Mouse (Mus musculus) hindbrain, embryonic 14.5 days (tissue): ENCODE data around the gene Elmod3. TPM values are rescaled to one million over a fixed set of nuclear protein-coding genes. Genes with fewer than 3 reads are reported as not detected.

Source experiments
- ATAC-seq: fragments of 200-750 bp; cut with Nextera tagmentation; 2 replicates; pipeline ENCODE4 v1.8.0; 2017; ENCODE audit warnings: moderate number of reproducible peaks, mild to moderate bottlenecking, moderate TSS enrichment, moderate library complexity; ENCODE audit not compliant: low FRiP score
- DNase-seq: peaks from one replicate; pipeline ENCODE4 v3.0.0-alpha.2; 2015; ENCODE audit warnings: low spot score
- H3K27ac ChIP-seq: fragments of 300-500 bp; sonication (generic); 2 replicates; pipeline ENCODE4 v1.5.1; 2014; ENCODE audit warnings: mild to moderate bottlenecking, moderate library complexity
- H3K27me3 ChIP-seq: fragments of 300-500 bp; sonication (generic); 2 replicates; pipeline ENCODE4 v1.6.1; 2014; ENCODE audit warnings: mild to moderate bottlenecking, low read length, mixed read lengths; ENCODE audit not compliant: control insufficient read depth, insufficient read depth
- H3K36me3 ChIP-seq: fragments of 300-500 bp; sonication (generic); replicated peaks from 2 replicates; pipeline ENCODE4 v1.6.1; 2014; ENCODE audit not compliant: control insufficient read depth, insufficient read depth
- H3K4me1 ChIP-seq: fragments of 300-500 bp; sonication (generic); replicated peaks from 2 replicates; pipeline ENCODE4 v1.6.1; 2014; ENCODE audit warnings: antibody characterized with exemption, low read length, mixed read lengths; ENCODE audit not compliant: control insufficient read depth, insufficient read depth
- H3K4me2 ChIP-seq: fragments of 300-500 bp; sonication (generic); replicated peaks from 2 replicates; pipeline ENCODE4 v1.6.1; 2014; ENCODE audit warnings: mild to moderate bottlenecking, moderate library complexity
- H3K4me3 ChIP-seq: fragments of 300-500 bp; sonication (generic); replicated peaks from 2 replicates; pipeline ENCODE4 v1.5.1; 2014; ENCODE audit warnings: mild to moderate bottlenecking, low read length
- H3K9ac ChIP-seq: fragments of 300-500 bp; sonication (generic); 2 replicates; pipeline ENCODE4 v1.6.1; 2014
- H3K9me3 ChIP-seq: fragments of 300-500 bp; sonication (generic); 2 replicates; pipeline ENCODE4 v1.6.1; 2016; ENCODE audit warnings: low read length; ENCODE audit not compliant: control insufficient read depth
- WGBS: fragments of 180-500 bp; shearing (Covaris S2); extraction: QIAGEN DNeasy Blood & Tissue Kit; methylation state at CpG from one replicate; pipeline ENCODE4 v1.1.7; 2014; 5-methylcytosine and 5-hydroxymethylcytosine counted together
- polyA plus RNA-seq: library from polyadenylated mRNA; unstranded; fragments of >200 nt; fragmentation: Nextera tagmentation; extraction: Ambion mirVana; gene quantifications from 2 replicates; pipeline ENCODE4 v1.2.1, GENCODE M21; 2014

Gene Elmod3
- polyA plus RNA-seq, 1 experiment from 2014 or later, result 16.8 TPM

DNA sequence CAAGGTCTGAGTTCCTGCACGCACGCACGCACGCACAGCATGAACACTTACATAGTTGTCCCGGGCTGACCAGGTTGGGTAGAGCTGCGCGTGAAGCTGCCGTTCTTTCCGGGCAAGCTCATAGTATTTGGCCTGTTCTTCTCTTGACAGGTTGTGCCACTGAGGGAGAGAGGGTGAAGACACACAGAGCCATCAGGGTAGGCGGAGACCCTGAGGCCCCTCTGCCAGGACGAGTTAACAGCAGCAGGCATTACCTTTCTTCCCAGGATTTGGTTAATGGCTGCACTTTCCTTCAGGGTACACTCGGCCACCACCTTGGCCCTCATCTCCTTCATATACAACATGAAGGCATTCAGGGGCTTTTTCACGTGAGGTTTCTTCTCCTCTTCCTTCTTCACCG, 32.7 kb upstream of the Elmod3 start:
- Histone ChIP-seq H3K27me3 (no peaks in the 10 kb centered on the region), H3K4me3 (no peak overlapping the region), H3K36me3 (no peaks in the 10 kb centered on the region), H3K4me2 (no peak overlapping the region), H3K27ac (no peak overlapping the region), H3K9me3 (no peaks in the 10 kb centered on the region), H3K9ac (no peak overlapping the region), H3K4me1 (no peaks in the 10 kb centered on the region)
- 94% methylated on average over 14 of the region's 14 CpGs for WGBS
- ATAC-seq (no peak), DNase-seq (no peak)

DNA sequence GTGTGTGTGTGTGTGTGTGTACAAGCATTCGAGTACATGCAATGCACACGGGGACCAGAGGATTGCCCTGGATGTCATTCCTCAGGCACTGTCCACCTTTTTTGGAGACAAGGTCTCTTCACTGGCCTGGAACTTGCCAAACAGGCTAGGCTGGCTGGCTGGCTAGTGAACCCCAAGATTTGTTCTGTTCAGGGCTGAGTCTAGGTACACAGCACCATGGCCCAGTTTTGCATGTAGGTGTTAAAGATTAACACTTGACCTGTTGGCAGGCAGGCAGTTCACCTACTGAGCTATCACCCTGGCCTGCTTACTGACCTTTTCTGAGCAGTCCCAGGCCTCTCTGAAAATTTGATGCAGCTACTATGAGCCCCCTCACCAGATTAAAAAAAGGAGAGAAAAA, 32.2 kb upstream of the Elmod3 start:
- no peaks in the 10 kb centered on the region for H3K27me3 ChIP-seq
- no peak overlapping the region for H3K4me2 ChIP-seq
- no peaks in the 10 kb centered on the region for H3K9me3 ChIP-seq
- 97% methylated on average over 2 of the region's 2 CpGs for WGBS
- H3K27ac ChIP-seq, result no peak overlapping the region
- DNase-seq (no peak), ATAC-seq (no peak)
- H3K36me3 ChIP-seq, result no peaks in the 10 kb centered on the region
- H3K4me3 ChIP-seq, result no peak overlapping the region
- no peak overlapping the region for H3K9ac ChIP-seq
- H3K4me1 ChIP-seq, result no peaks in the 10 kb centered on the region

DNA sequence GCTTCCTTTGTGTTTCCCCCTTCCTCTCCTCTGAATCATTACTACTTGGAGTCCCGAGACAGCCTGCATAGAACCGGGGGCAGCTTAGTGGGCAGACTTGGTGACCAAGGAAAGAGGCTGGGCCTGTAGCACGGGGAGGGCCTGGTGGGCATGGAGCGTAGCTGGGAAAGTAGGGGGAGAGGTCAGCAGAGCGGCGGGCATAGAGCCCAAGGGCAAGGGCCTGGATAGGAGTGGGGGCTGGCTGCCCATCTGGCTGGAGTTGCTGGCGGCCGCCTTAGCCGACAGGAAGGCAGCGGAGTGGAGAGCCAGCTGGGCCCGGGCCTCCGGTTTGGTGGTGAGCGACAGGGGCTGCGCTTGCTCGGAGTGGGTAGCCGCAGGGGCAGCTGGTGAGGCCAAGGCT, 29.1 kb upstream of the Elmod3 start:
- H3K27ac ChIP-seq, result no peak overlapping the region
- WGBS, result 88% methylated on average over 16 of the region's 16 CpGs
- DNase-seq, result no peak

DNA sequence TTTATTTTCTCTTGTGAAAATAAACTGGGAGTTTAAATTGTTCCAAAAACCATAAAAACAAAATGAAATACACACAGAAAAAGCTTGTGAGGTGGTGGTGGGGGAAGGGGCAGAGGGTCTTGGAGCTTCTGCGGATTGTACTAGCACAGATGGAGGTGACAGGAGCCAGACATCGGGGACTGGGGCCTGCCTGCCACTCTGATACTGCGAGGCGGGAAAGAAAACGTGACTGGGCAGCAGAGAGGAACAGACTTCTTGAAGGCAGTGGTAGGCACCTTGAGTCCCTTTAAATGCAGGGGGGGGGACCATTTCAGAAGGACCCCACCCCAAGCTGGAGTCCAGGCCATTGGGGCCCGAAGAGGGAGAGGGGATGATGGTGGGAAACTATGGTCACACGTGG, 28.2 kb upstream of the Elmod3 start:
- WGBS, result 86% methylated on average over 7 of the region's 7 CpGs
- no peak for DNase-seq
- Histone ChIP-seq H3K27me3 (no peaks in the 10 kb centered on the region), H3K36me3 (no peaks in the 10 kb centered on the region), H3K27ac (no peak overlapping the region), H3K9ac (no peak overlapping the region), H3K9me3 (no peaks in the 10 kb centered on the region), H3K4me1 (no peaks in the 10 kb centered on the region), H3K4me3 (no peak overlapping the region), H3K4me2 (no peak overlapping the region)
- ATAC-seq, result no peak

More for the DNA sequence above, 29.1 kb upstream of the Elmod3 start:
- no peak for ATAC-seq
- H3K36me3 ChIP-seq, result no peaks in the 10 kb centered on the region
- H3K27me3 ChIP-seq, result no peaks in the 10 kb centered on the region
- no peaks in the 10 kb centered on the region for H3K4me1 ChIP-seq
- no peak overlapping the region for H3K4me2 ChIP-seq
- no peaks in the 10 kb centered on the region for H3K9me3 ChIP-seq
- H3K4me3 ChIP-seq, result no peak overlapping the region
- no peak overlapping the region for H3K9ac ChIP-seq

DNA sequence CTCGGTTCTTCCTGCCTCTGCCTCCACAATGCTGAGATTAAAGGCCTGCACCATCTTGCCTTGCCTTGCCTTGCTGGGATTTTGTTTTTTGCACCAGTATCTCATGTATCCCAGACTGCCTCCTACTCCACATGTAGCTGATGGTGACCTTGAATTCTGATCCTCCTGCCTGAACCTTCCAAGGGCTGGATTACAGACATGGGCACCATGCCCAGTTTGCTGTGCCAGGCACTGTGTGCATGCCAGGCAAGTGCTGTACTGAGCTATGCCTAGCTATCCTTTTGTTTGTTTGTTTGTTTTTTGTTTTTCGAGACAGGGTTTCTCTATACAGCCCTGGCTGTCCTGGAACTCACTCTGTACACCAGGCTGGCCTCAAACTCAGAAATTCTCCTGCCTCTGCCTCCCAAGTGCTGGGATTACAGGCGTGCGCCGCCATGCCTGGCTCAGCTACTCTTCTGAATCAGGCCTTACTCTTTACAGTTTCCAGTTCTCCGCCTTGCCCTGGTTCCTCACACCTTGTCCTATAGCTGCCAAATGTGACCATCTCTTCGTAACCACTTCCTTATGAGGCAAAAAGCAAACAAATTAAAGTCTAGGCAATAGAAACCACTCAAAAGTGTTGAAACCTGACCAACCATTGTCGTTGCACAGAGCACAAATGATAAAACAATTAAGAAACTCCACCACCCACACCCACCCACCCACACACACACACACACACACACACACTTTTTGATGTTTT, 25.6 kb upstream of the Elmod3 start:
- no peaks in the 10 kb centered on the region for H3K36me3 ChIP-seq
- no peaks in the 10 kb centered on the region for H3K27me3 ChIP-seq
- no peak overlapping the region for H3K4me2 ChIP-seq
- ATAC-seq (no peak), DNase-seq (no peak)
- 92% methylated on average over 8 of the region's 8 CpGs for WGBS
- H3K4me3 ChIP-seq, result no peak overlapping the region
- no peaks in the 10 kb centered on the region for H3K4me1 ChIP-seq
- no peak overlapping the region for H3K9ac ChIP-seq
- no peak overlapping the region for H3K27ac ChIP-seq
- H3K9me3 ChIP-seq, result no peaks in the 10 kb centered on the region

DNA sequence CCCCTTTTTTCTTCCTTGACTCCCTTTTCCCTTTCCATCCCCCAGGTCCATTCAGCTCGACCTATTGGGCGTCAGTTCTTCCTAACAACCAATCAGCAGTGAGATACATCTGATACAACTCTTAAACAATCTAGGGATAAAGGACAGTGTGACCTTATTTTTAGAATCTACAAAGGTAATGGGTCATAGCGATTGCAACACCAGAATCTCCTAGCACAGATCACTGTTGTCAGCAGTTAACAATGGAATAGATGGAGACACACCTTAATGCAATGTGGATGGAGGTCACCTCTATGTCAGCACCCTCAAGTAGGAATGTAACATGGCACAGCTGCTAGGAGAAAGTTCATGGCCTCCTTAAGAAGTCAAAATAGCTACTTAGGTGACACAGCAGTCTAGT, 24.7 kb upstream of the Elmod3 start:
- Histone ChIP-seq H3K36me3 (no peaks in the 10 kb centered on the region), H3K4me3 (no peak overlapping the region), H3K9me3 (no peaks in the 10 kb centered on the region), H3K27me3 (no peaks in the 10 kb centered on the region), H3K4me2 (no peak overlapping the region), H3K27ac (no peak overlapping the region), H3K9ac (no peak overlapping the region), H3K4me1 (no peaks in the 10 kb centered on the region)
- no peak for DNase-seq
- 58% methylated on average over 3 of the region's 3 CpGs for WGBS
- ATAC-seq, result no peak

DNA sequence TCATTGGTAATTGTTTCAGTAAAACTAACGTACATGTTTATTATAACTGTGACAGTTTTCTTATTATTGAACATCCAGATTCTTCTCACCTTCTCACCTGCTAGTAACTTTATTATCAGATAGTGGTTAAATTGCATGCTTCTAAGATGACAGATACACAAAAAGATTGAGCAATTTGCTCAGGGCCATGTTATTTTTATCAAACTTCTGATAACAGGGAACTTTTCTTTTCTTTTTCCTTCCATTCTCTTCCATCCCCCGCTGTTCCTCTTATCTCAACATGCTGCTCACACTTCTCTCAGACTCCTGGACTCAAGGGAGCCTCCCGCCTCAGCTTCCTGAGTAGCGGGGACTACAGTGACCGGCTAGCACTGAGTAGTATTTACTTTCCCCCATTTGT, 22.7 kb upstream of the Elmod3 start:
- ATAC-seq (no peak), DNase-seq (no peak)
- no peak overlapping the region for H3K4me3 ChIP-seq
- no peak overlapping the region for H3K27ac ChIP-seq
- no peaks in the 10 kb centered on the region for H3K36me3 ChIP-seq
- no peak overlapping the region for H3K4me2 ChIP-seq
- peaks cover 6% of the 10 kb centered on the region for H3K4me1 ChIP-seq
- 91% methylated on average over 5 of the region's 5 CpGs for WGBS
- no peak overlapping the region for H3K9ac ChIP-seq
- H3K9me3 ChIP-seq, result no peaks in the 10 kb centered on the region
- H3K27me3 ChIP-seq, result no peaks in the 10 kb centered on the region

DNA sequence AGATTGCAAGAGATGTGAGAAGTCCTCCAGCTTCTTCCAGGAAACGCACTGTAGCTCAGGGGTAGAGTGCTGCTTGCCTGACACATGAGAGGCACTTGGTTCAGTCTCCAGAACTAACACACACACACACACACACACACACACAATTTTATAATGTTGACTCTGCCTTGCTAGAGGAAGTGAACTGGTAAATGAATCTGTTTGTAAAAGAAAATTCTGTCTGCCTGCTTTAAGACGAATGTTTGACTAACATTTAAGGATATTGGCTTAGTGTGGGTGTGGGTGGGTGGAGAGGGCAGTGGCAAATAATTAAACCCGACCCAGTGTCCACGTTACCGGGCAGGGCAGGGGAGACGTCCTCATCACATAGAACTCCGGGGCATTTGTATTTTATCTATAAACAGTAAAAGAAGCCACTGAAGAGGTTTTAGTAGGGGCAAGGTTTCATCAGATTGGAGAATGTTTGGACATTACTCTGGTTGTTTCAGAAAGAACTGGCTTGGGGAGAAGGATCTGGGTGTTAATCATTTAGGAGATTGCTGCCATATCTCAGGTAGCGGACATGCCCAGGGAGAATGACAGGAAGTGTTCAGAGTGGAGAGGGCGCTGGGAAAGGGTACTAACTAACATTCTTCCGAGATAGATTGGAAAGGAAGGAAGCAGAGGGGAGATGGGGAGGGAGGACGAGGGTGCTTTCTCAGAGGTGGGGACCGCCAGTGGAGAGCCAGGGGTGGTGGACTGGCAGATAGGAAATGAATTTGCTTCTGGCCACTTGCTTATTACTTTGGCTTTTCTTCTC, 21.7 kb upstream of the Elmod3 start:
- ATAC-seq, result no peak
- Histone ChIP-seq H3K36me3 (no peaks in the 10 kb centered on the region), H3K27me3 (no peaks in the 10 kb centered on the region), H3K27ac (no peak overlapping the region), H3K4me2 (no peak overlapping the region), H3K4me1 (peaks cover 16% of the 10 kb centered on the region), H3K9me3 (no peaks in the 10 kb centered on the region), H3K4me3 (no peak overlapping the region), H3K9ac (no peak overlapping the region)
- no peak for DNase-seq
- WGBS, result 63% methylated on average over 12 of the region's 12 CpGs

DNA sequence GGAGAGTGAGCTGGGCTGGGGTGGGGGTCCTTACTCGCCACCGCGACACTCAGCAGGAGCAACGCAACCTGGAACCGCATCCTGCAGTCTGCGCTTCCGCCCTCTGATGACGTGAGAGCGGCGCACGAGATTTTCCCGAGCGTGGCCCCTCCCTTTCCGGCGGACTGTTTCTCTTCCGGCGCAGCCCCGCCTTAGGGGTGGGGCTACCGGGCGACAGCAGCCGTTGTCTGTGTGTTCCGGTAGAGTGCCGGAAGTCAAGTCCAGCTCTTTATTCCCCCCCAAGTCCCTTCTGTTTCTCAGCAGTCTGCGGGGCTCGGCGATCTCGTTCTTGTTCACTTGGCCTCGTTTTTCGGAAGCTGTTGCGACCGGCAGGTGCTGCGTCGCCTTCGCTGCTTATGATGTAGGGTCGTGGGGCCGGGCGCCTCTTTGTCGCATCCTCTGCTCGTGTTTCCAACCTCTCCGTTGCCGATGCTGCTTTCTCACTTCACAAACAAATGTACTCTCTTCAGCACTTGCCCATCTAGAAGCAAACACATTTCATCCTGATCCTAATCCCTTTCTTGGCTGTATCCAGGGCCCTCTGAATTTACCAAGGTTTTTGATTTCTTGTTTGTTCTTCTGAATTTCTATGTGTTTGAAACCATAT, 18.6 kb upstream of the Elmod3 start, which contains the start of gene Tgoln1:
Gene Tgoln1, minus strand, starts transcription at position 358 of the 646 bp plus-strand sequence.
- WGBS, result under 1% methylated on average over 41 of the region's 41 CpGs
- ATAC-seq (peak; percentile 98), DNase-seq (peak; percentile 97)
- Histone ChIP-seq H3K4me2 (peak within 1 kb of the TSS; percentile 97), H3K9ac (peak within 1 kb of the TSS; percentile 92), H3K27ac (peak within 1 kb of the TSS; percentile 95), H3K36me3 (peaks cover 20% of the 10 kb centered on the region), H3K4me1 (peaks cover 26% of the 10 kb centered on the region), H3K27me3 (no peaks in the 10 kb centered on the region), H3K4me3 (peak within 1 kb of the TSS; percentile 77), H3K9me3 (no peaks in the 10 kb centered on the region)
